Mouse (Mus musculus) E14TG2a.4 (cell line): ENCODE data around the gene Mast4.

ENCODE experiments used
- CTCF ChIP-seq: conservative IDR thresholded peaks from 2 replicates; pipeline ENCODE4 v1.5.1; 2014; ENCODE audit warnings: low read length
- POU5F1 ChIP-seq: IDR thresholded peaks from 2 replicates; pipeline ENCODE4 v1.6.1; 2014; ENCODE audit warnings: low read length, borderline replicate concordance

- TF ChIP-seq CTCF (no peak), POU5F1 (no peak)
These were observed 468.8 kb downstream of the Mast4 start for GRCm38 (mm10) chr13:102865494-102865893.
